Mouse (Mus musculus) midbrain, embryonic 12.5 days (tissue): ENCODE measurements at regions not wholly inside any gene's neighbourhood (a gene's known extent, or its start where the extent isn't known, plus 50 kb on each side); places are given as distances from the start of the nearest gene placed in this dataset.
"Not testable (repeated sequence)": the region's sequence is repeated elsewhere in the genome, so short reads cannot be mapped to it uniquely, and the experiment has no call there.

Experiments
- ATAC-seq: fragments of 200-750 bp; cut with Nextera tagmentation; 2 replicates; pipeline ENCODE4 v1.8.0; 2017; ENCODE audit warnings: low read depth, moderate TSS enrichment, moderate library complexity; ENCODE audit not compliant: low FRiP score
- H3K27ac ChIP-seq: fragments of 300-500 bp; sonication (generic); replicated peaks from 2 replicates; pipeline ENCODE4 v1.5.1; 2016; ENCODE audit warnings: mild to moderate bottlenecking
- H3K27me3 ChIP-seq: fragments of 300-500 bp; sonication (generic); 2 replicates; pipeline ENCODE4 v1.6.1; 2016; ENCODE audit warnings: mild to moderate bottlenecking
- H3K36me3 ChIP-seq: fragments of 300-500 bp; sonication (generic); 2 replicates; pipeline ENCODE4 v1.6.1; 2016
- H3K4me1 ChIP-seq: fragments of 300-500 bp; sonication (generic); 2 replicates; pipeline ENCODE4 v1.6.1; 2016
- H3K4me2 ChIP-seq: fragments of 300-500 bp; sonication (generic); replicated peaks from 2 replicates; pipeline ENCODE4 v1.6.1; 2016; ENCODE audit warnings: mild to moderate bottlenecking, moderate library complexity
- H3K4me3 ChIP-seq: fragments of 300-500 bp; sonication (generic); 2 replicates; pipeline ENCODE4 v1.5.1; 2016; ENCODE audit warnings: mild to moderate bottlenecking
- H3K9ac ChIP-seq: fragments of 300-500 bp; sonication (generic); replicated peaks from 2 replicates; pipeline ENCODE4 v1.6.1; 2016; ENCODE audit warnings: mild to moderate bottlenecking, moderate library complexity
- H3K9me3 ChIP-seq: fragments of 300-500 bp; sonication (generic); 2 replicates; pipeline ENCODE4 v1.6.1; 2016; ENCODE audit warnings: mild to moderate bottlenecking
- WGBS: fragments of 180-500 bp; shearing (Covaris S2); methylation state at CpG from one replicate; pipeline ENCODE4 v1.1.7; 2016; 5-methylcytosine and 5-hydroxymethylcytosine counted together

GRCm38 (mm10) chr14:13055198-13055597, 229.4 kb upstream of the Synpr start:
- no peak overlapping the region for H3K4me3 ChIP-seq
- no peak for ATAC-seq
- no peaks in the 10 kb centered on the region for H3K4me1 ChIP-seq
- no peak overlapping the region for H3K4me2 ChIP-seq
- no peak overlapping the region for H3K27ac ChIP-seq
- no peaks in the 10 kb centered on the region for H3K27me3 ChIP-seq
- H3K36me3 ChIP-seq, result no peaks in the 10 kb centered on the region
- H3K9me3 ChIP-seq, result no peaks in the 10 kb centered on the region
- no peak overlapping the region for H3K9ac ChIP-seq
- 69% methylated on average over 2 of the region's 2 CpGs for WGBS

GRCm38 (mm10) chr14:13042536-13042935, 219.7 kb upstream of the Cadps start:
- 50% methylated on average over 3 of the region's 3 CpGs for WGBS
- H3K36me3 ChIP-seq, H3K4me2 ChIP-seq: not testable (repeated sequence)

GRCm38 (mm10) chr14:13041741-13042140, 218.9 kb upstream of the Cadps start:
- Histone ChIP-seq H3K36me3 (no peaks in the 10 kb centered on the region), H3K9ac (no peak overlapping the region), H3K4me1 (no peaks in the 10 kb centered on the region), H3K27me3 (no peaks in the 10 kb centered on the region), H3K4me2 (no peak overlapping the region), H3K27ac (no peak overlapping the region), H3K4me3 (no peak overlapping the region), H3K9me3 (no peaks in the 10 kb centered on the region)
- ATAC-seq, result no peak
- WGBS, result 65% methylated on average over 1 of the region's 1 CpGs

More at GRCm38 (mm10) chr14:13042536-13042935, 219.7 kb upstream of the Cadps start:
- H3K4me3 ChIP-seq, H3K27ac ChIP-seq, H3K9ac ChIP-seq, H3K4me1 ChIP-seq, H3K9me3 ChIP-seq, H3K27me3 ChIP-seq, ATAC-seq: not testable (repeated sequence)

GRCm38 (mm10) chr14:13040176-13040575, 217.3 kb upstream of the Cadps start:
- WGBS, result 74% methylated on average over 2 of the region's 2 CpGs
- Histone ChIP-seq H3K27ac (no peak overlapping the region), H3K36me3 (no peaks in the 10 kb centered on the region), H3K9ac (no peak overlapping the region), H3K4me1 (no peaks in the 10 kb centered on the region), H3K4me2 (no peak overlapping the region), H3K27me3 (no peaks in the 10 kb centered on the region), H3K4me3 (no peak overlapping the region), H3K9me3 (no peaks in the 10 kb centered on the region)
- no peak for ATAC-seq

- no peaks in the 10 kb centered on the region for H3K4me1 ChIP-seq
- no peaks in the 10 kb centered on the region for H3K36me3 ChIP-seq
- H3K9ac ChIP-seq, result no peak overlapping the region
- 96% methylated on average over 2 of the region's 2 CpGs for WGBS
- no peak for ATAC-seq
- no peaks in the 10 kb centered on the region for H3K9me3 ChIP-seq
- H3K4me2 ChIP-seq, result no peak overlapping the region
- H3K27ac ChIP-seq, result no peak overlapping the region
- H3K27me3 ChIP-seq, result no peaks in the 10 kb centered on the region
- no peak overlapping the region for H3K4me3 ChIP-seq
Observed at GRCm38 (mm10) chr14:13037426-13037825, 214.5 kb upstream of the Cadps start.

- Histone ChIP-seq H3K27me3 (no peaks in the 10 kb centered on the region), H3K4me2 (no peak overlapping the region), H3K4me3 (no peak overlapping the region), H3K36me3 (no peaks in the 10 kb centered on the region), H3K27ac (no peak overlapping the region), H3K9me3 (no peaks in the 10 kb centered on the region), H3K9ac (no peak overlapping the region), H3K4me1 (no peaks in the 10 kb centered on the region)
- no peak for ATAC-seq
- WGBS, result 88% methylated on average over 2 of the region's 2 CpGs
Observed at GRCm38 (mm10) chr14:13029794-13030193, 206.9 kb upstream of the Cadps start.

GRCm38 (mm10) chr14:13022744-13023143, 199.9 kb upstream of the Cadps start:
- H3K27me3 ChIP-seq, result no peaks in the 10 kb centered on the region
- ATAC-seq, result no peak
- no peaks in the 10 kb centered on the region for H3K4me1 ChIP-seq
- H3K4me2 ChIP-seq, result no peak overlapping the region
- no peaks in the 10 kb centered on the region for H3K9me3 ChIP-seq
- H3K27ac ChIP-seq, result no peak overlapping the region
- no peaks in the 10 kb centered on the region for H3K36me3 ChIP-seq
- no peak overlapping the region for H3K4me3 ChIP-seq
- H3K9ac ChIP-seq, result no peak overlapping the region

- 66% methylated on average over 3 of the region's 3 CpGs for WGBS
- no peak overlapping the region for H3K4me3 ChIP-seq
- no peak overlapping the region for H3K27ac ChIP-seq
- H3K4me1 ChIP-seq, result no peaks in the 10 kb centered on the region
- H3K9ac ChIP-seq, result no peak overlapping the region
- no peaks in the 10 kb centered on the region for H3K27me3 ChIP-seq
- no peak for ATAC-seq
- no peaks in the 10 kb centered on the region for H3K9me3 ChIP-seq
- no peak overlapping the region for H3K4me2 ChIP-seq
- no peaks in the 10 kb centered on the region for H3K36me3 ChIP-seq
Observed at GRCm38 (mm10) chr14:13011099-13011498, 188.2 kb upstream of the Cadps start.

- ATAC-seq, result no peak
- no peak overlapping the region for H3K27ac ChIP-seq
- no peaks in the 10 kb centered on the region for H3K4me1 ChIP-seq
- H3K36me3 ChIP-seq, result no peaks in the 10 kb centered on the region
- H3K4me2 ChIP-seq, result no peak overlapping the region
- H3K9ac ChIP-seq, result no peak overlapping the region
- no peaks in the 10 kb centered on the region for H3K9me3 ChIP-seq
- WGBS, result 67% methylated on average over 1 of the region's 1 CpGs
- no peaks in the 10 kb centered on the region for H3K27me3 ChIP-seq
- no peak overlapping the region for H3K4me3 ChIP-seq
Observed at GRCm38 (mm10) chr14:13000997-13001699, 178.3 kb upstream of the Cadps start.

GRCm38 (mm10) chr14:12979416-12979815, 156.5 kb upstream of the Cadps start:
- no peak overlapping the region for H3K9ac ChIP-seq
- no peak for ATAC-seq
- no peak overlapping the region for H3K4me2 ChIP-seq
- H3K27me3 ChIP-seq, result no peaks in the 10 kb centered on the region
- H3K4me1 ChIP-seq, result no peaks in the 10 kb centered on the region
- H3K4me3 ChIP-seq, result no peak overlapping the region
- no peak overlapping the region for H3K27ac ChIP-seq
- no peaks in the 10 kb centered on the region for H3K36me3 ChIP-seq
- H3K9me3 ChIP-seq, result no peaks in the 10 kb centered on the region

- Histone ChIP-seq H3K9me3 (no peaks in the 10 kb centered on the region), H3K9ac (no peak overlapping the region), H3K36me3 (no peaks in the 10 kb centered on the region), H3K4me1 (no peaks in the 10 kb centered on the region), H3K27me3 (no peaks in the 10 kb centered on the region), H3K27ac (no peak overlapping the region), H3K4me2 (no peak overlapping the region), H3K4me3 (no peak overlapping the region)
- no peak for ATAC-seq
- 14% methylated on average over 1 of the region's 1 CpGs for WGBS
Observed at GRCm38 (mm10) chr14:12966441-12966840, 143.6 kb upstream of the Cadps start.

- not testable (repeated sequence) for H3K27ac ChIP-seq, H3K9me3 ChIP-seq, H3K27me3 ChIP-seq, H3K36me3 ChIP-seq, H3K4me1 ChIP-seq, H3K9ac ChIP-seq, ATAC-seq, H3K4me2 ChIP-seq, H3K4me3 ChIP-seq
- WGBS, result 75% methylated on average over 2 of the region's 2 CpGs
Observed at GRCm38 (mm10) chr14:12957896-12958295, 135.0 kb upstream of the Cadps start.

- Histone ChIP-seq H3K27ac (no peak overlapping the region), H3K9ac (no peak overlapping the region), H3K4me2 (no peak overlapping the region), H3K36me3 (no peaks in the 10 kb centered on the region), H3K27me3 (no peaks in the 10 kb centered on the region), H3K4me1 (no peaks in the 10 kb centered on the region), H3K4me3 (no peak overlapping the region), H3K9me3 (no peaks in the 10 kb centered on the region)
- WGBS, result 90% methylated on average over 1 of the region's 1 CpGs
- ATAC-seq, result no peak
Observed at GRCm38 (mm10) chr14:12950922-12951321, 128.0 kb upstream of the Cadps start.
